Mouse (Mus musculus) stomach, postnatal 0 days (tissue): Measurements from ENCODE around the gene Astn2.

Experiments used
- CTCF ChIP-seq: IDR thresholded peaks from 2 replicates; pipeline ENCODE4 v1.5.1; 2016; ENCODE audit warnings: antibody characterized with exemption, low read depth, mild to moderate bottlenecking, moderate library complexity
- EP300 ChIP-seq: optimal IDR thresholded peaks from 2 replicates; pipeline ENCODE3; 2016; ENCODE audit warnings: antibody characterized with exemption

DNA sequence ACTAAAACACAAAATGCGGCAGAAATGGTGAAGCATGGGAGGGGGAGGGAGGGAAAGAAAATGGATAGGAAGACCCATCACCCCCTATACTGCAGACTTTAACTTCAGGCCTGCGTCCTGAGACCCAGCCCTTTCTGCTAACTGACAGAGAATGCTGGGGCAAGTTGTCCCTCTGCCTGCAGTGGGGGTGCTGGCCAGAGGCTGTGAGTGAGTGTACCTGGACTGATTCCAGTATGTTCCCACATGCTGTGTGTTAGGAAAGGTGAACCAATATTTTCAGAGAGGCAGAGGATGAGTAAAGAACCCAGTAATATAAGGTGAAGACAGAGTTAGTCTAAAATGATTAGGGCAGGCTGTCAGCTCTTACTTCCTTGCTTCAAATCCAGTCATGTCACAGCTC is 561.2 kb downstream of the Astn2 start:
- TF ChIP-seq CTCF, result no peak
- TF ChIP-seq EP300, result no peak
